Mouse (Mus musculus): ENCODE measurements around the gene Smok3b. TPM values are rescaled to one million over a fixed set of nuclear protein-coding genes. Genes with fewer than 3 reads are reported as not detected.
"Not testable (repeated sequence)": the region's sequence is repeated elsewhere in the genome, so short reads cannot be mapped to it uniquely, and the experiment has no call there.

Gene Smok3b
- total RNA-seq (2021), result not detected
- long read RNA-seq, result 0 reads

GRCm38 (mm10) chr5:138020961-138021479 lies at the start of gene Smok3b, which contains the start of gene Smok3a:
Gene Smok3b, plus strand, starts transcription at chr5:138021429.
Gene Smok3a, plus strand, starts transcription at chr5:138021261.
- DNase-seq (ENCODE audit: low spot score in 2 of 2), result not testable (repeated sequence)

GRCm38 (mm10) chr5:137973161-137973560 lies 48.1 kb upstream of the Smok3b start:
- peak in 1 of 2 experiments; percentile 3 for DNase-seq (ENCODE audit: low spot score in 2 of 2)

- peak in 1 of 2 experiments; percentile 23 for DNase-seq (ENCODE audit: low spot score in 2 of 2)
Measured at GRCm38 (mm10) chr5:137973738-137974137, 47.5 kb upstream of the Smok3b start.

GRCm38 (mm10) chr5:137974724-137975123 lies 46.5 kb upstream of the Smok3b start:
- no peak for DNase-seq (ENCODE audit: low spot score in 2 of 2)

- DNase-seq (ENCODE audit: low spot score in 2 of 2), result no peak
Measured at GRCm38 (mm10) chr5:137975434-137975833, 45.8 kb upstream of the Smok3b start.

- DNase-seq (ENCODE audit: low spot score in 2 of 2), result no peak
Measured at GRCm38 (mm10) chr5:137977291-137977690, 43.9 kb upstream of the Smok3b start.

- no peak for DNase-seq (ENCODE audit: low spot score in 2 of 2)
Measured at GRCm38 (mm10) chr5:137979081-137979480, 42.1 kb upstream of the Smok3b start.

- DNase-seq (ENCODE audit: low spot score in 2 of 2), result no peak
Measured at GRCm38 (mm10) chr5:137981300-137981699, 39.9 kb upstream of the Smok3b start, which contains the start of gene Azgp1. Gene Azgp1, plus strand, starts transcription at chr5:137981520.

GRCm38 (mm10) chr5:137986351-137986750 lies 34.9 kb upstream of the Smok3b start:
- no peak for DNase-seq (ENCODE audit: low spot score in 2 of 2)

- no peak for DNase-seq (ENCODE audit: low spot score in 2 of 2)
Measured at GRCm38 (mm10) chr5:138009437-138009836, 11.8 kb upstream of the Smok3b start.

- no peak for DNase-seq (ENCODE audit: low spot score in 2 of 2)
Measured at GRCm38 (mm10) chr5:138012382-138012781, 8.8 kb upstream of the Smok3b start.

GRCm38 (mm10) chr5:138016530-138016929 lies 4.7 kb upstream of the Smok3b start:
- no peak for DNase-seq (ENCODE audit: low spot score in 2 of 2)

- DNase-seq (ENCODE audit: low spot score in 2 of 2), result no peak
Measured at GRCm38 (mm10) chr5:138016997-138017396, 4.2 kb upstream of the Smok3b start.

GRCm38 (mm10) chr5:138019577-138019976 lies 1.7 kb upstream of the Smok3b start:
- not testable (repeated sequence) for DNase-seq (ENCODE audit: low spot score in 2 of 2)

GRCm38 (mm10) chr5:138052894-138053293 lies 31.7 kb downstream of the Smok3b start, which contains the start of gene Smok3c:
Gene Smok3c, plus strand, starts transcription at chr5:138053194.
- DNase-seq (ENCODE audit: low spot score in 2 of 2), result not testable (repeated sequence)

GRCm38 (mm10) chr5:138073803-138074202 lies 52.6 kb downstream of the Smok3b start:
- DNase-seq (ENCODE audit: low spot score in 2 of 2), result no peak

- no peak for DNase-seq (ENCODE audit: low spot score in 2 of 2)
Measured at GRCm38 (mm10) chr5:138075684-138076083, 54.5 kb downstream of the Smok3b start.

GRCm38 (mm10) chr5:138076148-138076547 lies 54.9 kb downstream of the Smok3b start:
- no peak for DNase-seq (ENCODE audit: low spot score in 2 of 2)

GRCm38 (mm10) chr5:138080456-138080855 lies 59.2 kb downstream of the Smok3b start:
- no peak for DNase-seq (ENCODE audit: low spot score in 2 of 2)

GRCm38 (mm10) chr5:138081446-138081845 lies 60.2 kb downstream of the Smok3b start:
- DNase-seq (ENCODE audit: low spot score in 2 of 2), result no peak

- no peak for DNase-seq (ENCODE audit: low spot score in 2 of 2)
Measured at GRCm38 (mm10) chr5:138083318-138083900, 62.2 kb downstream of the Smok3b start.

GRCm38 (mm10) chr5:138083936-138084335 lies 62.7 kb downstream of the Smok3b start:
- no peak for DNase-seq (ENCODE audit: low spot score in 2 of 2)

- no peak for DNase-seq (ENCODE audit: low spot score in 2 of 2)
Measured at GRCm38 (mm10) chr5:138084507-138084906, 63.3 kb downstream of the Smok3b start.

Measured in layer of hippocampus, adult 18-20 months (tissue).